Mouse (Mus musculus): ENCODE data around the gene Pkd2.

Pkd2 gene

DNA sequence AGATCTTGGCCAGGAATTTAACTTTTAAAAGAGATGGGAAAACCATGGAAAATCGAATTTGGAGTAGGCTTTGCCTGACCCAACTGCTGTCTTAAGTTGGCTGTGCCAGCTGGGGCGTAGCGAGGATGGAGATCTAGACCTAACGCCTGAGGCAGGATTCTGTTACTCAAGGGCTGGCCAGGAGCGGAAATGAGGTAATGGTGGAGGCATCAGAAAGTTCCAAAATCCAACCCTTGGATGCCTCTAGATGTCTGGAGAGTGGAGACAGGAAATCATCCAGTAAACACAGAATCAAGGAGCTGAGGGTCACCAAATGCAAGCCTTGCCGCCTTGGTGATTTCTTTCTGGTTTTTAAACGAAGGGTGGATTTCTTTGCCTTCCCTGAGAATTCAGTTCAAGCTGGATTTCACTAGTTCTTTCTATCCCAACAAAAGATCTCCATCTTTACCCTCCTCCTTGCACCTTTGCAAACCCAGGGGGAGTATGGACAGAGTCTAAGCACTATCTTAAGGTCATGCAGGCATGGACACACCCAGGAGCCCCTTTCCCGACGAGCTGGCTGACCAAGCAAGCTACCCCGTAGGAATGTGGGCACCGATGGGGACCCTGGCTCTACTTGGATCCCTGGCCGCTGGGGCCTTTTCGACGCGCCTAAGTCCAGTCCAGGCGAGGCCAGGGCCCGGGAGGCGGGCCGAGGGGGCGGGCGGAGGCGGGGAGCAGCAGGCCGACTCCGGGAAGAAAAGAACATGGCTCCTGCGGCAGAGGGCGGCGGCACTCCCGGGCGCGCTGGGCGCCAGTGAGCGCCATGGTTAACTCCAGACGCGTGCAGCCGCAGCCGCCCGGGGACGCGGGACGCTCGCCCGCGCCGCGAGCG lies at the start of gene Pkd2:
TSS of gene Pkd2 (plus strand) at position 619 of the 874 bp plus-strand sequence.
- 6% methylated on average over 46 of the region's 46 CpGs for WGBS

DNA sequence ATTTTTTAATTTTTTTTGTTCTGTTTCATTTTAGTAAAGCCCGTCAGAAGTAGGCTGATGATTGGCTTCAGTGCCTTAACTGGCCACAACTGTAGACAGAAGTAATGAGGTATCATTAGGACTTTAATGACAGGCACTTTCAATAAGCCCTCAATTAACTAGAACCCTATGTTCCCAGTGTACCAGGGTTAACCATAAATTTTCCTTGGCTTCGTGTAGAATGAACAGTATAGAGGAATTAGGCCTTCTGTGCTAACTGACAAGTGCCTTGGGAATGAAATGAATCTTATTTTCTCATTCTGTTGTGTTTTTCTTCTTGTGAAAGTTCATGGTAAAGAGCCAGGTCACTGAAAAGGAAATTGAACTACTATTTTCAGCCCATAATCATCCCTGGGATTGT lies 43.3 kb upstream of the Pkd2 start:
- 84% methylated on average over 2 of the region's 2 CpGs for WGBS

DNA sequence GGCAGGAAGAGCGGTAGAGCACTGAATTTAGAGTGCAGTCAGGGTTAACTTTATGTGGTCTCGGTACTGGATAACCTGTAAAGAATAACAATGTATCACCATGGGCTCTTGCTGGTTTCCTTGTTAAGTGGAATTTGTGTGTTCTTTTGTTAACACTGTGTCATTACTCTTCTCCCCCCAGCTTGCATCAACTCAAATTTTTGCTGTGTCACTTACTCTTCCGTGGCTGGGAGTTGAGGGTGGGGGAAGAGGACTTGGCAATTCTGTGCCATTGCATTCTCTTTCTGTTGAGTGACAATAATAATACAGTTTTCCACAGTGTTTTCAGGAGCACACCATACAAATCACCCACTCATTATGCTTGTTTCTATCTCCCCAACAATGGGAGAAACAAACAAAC lies 42.2 kb upstream of the Pkd2 start:
- 69% methylated on average over 3 of the region's 3 CpGs for WGBS

GRCm38 (mm10) chr5:104417721-104418120 lies 41.5 kb upstream of the Pkd2 start:
- 94% methylated on average over 1 of the region's 1 CpGs for WGBS

- WGBS = 79% methylated on average over 2 of the region's 2 CpGs
Measured at GRCm38 (mm10) chr5:104422039-104422438, 37.2 kb upstream of the Pkd2 start.

DNA sequence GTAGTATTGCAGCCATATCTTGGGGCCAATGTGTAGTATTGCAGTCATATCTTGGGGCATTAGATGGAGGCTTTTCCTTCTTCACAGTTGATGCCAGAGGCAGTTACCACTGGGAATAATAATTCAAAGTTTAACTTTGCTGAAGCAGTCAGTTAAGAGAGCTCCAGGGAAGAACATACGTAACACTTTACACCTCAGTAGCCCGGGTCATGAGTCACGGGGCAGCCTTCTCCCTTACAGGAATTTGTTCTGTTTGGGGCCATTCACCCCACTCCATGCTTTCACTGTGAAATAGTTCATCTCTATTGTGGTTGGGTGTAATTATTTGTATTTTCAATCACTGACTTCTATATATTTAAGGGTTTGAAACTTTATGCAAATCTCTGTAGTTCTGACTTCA lies 35.4 kb upstream of the Pkd2 start:
- 95% methylated on average over 3 of the region's 3 CpGs for WGBS

- WGBS = 63% methylated on average over 8 of the region's 8 CpGs
Measured at GRCm38 (mm10) chr5:104425949-104426348, 33.3 kb upstream of the Pkd2 start.

DNA sequence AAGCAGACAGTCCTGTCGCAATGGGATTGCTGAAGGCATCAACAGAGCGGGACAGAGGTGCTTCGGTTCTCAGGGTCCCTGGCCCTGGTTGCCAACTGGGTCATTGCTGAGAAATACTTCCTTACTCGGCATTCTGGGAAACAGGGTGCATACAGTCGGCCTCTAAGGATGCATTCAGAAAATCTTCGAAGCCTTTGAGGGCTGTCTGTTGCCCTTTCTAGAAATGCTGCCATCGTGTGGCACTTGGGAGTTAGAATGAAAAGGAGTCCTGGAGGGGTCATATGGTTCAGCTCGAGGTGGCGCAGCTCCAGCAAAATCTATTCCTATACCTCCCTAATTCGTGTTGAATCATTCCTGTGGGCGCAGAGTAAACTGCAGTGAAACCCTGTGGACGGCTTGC lies 26.4 kb upstream of the Pkd2 start:
- 37% methylated on average over 12 of the region's 12 CpGs for WGBS

DNA sequence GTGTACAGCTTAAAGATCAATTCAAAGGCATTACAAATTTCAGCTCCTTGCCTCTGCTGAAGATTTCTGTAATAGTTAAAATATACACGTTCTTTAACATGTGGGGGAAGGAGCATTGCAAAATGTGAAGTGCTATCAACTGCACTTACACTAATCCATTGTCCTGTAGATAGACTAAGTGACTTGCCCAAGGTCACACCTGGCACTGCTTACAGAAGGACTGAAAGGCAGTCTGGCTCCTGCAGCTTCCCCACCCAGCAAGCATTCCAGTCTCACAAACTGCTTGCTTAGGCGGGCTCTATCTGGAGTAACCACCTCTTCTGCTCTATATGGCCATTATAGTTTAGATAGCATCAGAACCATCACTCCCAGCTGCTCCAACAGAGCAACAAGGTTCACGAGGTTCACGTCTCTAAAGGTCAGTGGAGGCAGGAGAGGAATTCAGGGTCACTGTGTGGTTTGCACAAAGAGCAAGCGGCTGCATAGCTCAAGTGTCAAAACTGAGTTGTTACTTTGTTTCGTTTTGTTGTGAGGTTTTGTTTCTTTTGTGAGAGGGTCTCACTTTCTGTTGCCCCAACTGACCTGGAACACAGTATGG lies 25.2 kb upstream of the Pkd2 start:
- WGBS = 80% methylated on average over 6 of the region's 6 CpGs

DNA sequence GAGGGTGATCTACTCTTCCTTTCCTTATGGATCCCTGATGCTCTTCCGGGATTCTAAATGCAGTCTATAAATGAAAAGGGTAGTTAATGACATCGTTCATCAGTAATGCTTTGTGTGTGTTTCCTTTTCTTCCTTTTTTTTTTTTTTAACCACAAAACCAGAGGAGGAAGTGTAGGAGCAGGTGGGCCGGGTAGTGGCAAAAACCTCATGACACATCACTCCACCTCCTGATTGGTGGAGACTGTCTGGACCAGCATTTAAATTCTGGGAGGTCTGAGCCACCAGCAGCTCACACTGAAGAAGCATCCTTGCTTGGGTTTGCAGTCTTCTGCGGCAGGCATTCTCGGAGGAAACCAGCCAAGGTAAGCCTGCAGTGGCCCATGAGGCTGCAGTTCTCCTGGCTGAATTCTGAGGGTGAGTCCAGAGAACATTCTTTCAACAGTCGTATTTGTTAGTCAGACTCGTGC lies 24.4 kb upstream of the Pkd2 start, which contains the start of gene Spp1:
TSS of gene Spp1 (plus strand) at position 284 of the 467 bp plus-strand sequence.
- WGBS = 78% methylated on average over 7 of the region's 7 CpGs

DNA sequence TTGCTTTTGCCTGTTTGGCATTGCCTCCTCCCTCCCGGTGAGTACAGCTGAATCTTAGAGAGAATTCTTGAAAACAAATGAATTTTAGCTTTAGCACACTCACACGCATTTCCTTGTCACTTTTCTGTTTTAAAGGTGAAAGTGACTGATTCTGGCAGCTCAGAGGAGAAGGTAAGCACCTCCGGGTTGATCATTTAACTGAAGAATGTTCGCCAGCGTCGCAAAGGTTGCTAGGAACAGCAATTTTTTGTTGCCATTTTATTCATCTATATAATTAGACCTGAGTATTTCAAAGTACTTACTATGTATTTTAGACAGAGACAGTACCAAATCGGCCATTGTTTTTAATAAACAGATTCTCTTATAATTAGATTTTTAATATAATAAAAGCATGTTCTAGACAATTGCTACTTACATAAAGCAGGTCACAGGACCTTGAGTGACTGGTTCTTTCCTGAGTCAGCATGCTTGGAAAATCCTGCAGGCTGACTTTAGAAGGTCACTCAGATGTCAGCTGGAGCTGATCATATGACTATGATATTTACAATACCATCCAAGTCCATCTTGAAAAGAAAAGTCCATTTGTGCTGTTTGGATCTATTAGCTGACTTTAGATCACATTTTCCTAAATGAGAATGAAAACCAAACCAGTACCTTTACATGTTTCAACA lies 22.7 kb upstream of the Pkd2 start:
- WGBS = 84% methylated on average over 7 of the region's 7 CpGs

GRCm38 (mm10) chr5:104442396-104442795 lies 16.9 kb upstream of the Pkd2 start:
- 63% methylated on average over 6 of the region's 6 CpGs for WGBS

- 67% methylated on average over 1 of the region's 1 CpGs for WGBS
Measured at GRCm38 (mm10) chr5:104442850-104443249, 16.4 kb upstream of the Pkd2 start.

GRCm38 (mm10) chr5:104446156-104446555 lies 13.1 kb upstream of the Pkd2 start:
- 0% methylated on average over 3 of the region's 3 CpGs for WGBS

DNA sequence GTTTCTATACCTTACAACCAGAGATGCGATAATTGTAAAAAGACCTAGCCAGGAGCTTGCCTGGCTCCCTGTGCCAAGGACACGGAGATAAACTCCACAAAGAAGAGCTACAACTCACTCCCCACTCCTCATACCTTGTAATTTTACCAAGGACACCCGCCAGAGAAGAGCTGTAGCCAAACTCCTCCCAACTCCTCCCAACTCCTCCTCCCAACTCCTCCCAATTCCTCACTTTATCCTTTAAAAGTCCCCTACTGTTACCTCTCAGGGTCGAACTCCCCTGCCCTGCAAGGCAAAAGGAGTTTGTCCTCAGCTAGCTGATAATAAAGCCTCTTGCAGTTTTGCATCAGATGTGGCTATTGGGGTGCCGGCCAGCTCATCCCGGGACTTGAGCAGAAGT lies 10.9 kb upstream of the Pkd2 start:
- 61% methylated on average over 6 of the region's 6 CpGs for WGBS

DNA sequence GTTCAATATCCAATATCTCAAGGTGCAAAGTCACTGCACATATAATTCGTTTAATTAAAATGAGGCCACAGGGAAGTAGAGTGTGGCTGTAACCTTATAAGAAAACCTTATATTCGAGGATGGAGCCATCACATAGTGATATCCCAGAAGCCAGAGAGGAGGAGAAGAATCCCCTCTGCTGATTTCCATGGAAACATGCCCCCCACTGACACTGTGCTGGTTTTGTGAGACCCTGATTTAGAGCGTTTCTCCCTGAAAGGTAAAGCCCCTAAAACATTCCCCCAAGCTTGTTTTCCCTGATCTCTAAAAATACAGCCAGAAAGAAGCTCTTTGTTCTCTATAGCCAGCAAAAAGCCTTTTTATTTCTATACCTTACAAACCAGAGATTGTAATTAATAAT lies 9.8 kb upstream of the Pkd2 start:
- WGBS = 64% methylated on average over 3 of the region's 3 CpGs

DNA sequence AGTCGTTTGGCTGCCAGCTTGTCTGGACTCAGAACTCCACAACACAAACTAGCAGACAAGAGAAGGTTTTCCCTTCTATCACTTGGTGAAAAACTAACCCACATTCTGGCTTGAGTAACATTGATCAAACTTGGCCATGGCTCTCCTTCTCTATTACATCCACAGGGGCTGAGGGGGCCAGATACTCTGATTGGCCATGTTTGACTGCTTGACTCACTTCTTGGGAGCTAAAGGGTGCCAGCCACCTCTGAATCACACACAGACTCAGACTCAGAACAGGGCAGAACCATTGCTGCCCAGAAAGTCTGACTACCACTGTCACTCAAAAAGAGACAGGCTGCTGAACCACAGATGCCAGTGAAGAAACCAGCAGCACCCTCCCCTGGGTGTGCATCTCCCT lies 6.2 kb upstream of the Pkd2 start:
- WGBS = 31% methylated on average over 1 of the region's 1 CpGs

GRCm38 (mm10) chr5:104454564-104454963 lies 4.7 kb upstream of the Pkd2 start:
- 69% methylated on average over 6 of the region's 6 CpGs for WGBS

- WGBS = under 1% methylated on average over 82 of the region's 82 CpGs
Measured at GRCm38 (mm10) chr5:104459706-104460455, 631 bp downstream of the Pkd2 start.

DNA sequence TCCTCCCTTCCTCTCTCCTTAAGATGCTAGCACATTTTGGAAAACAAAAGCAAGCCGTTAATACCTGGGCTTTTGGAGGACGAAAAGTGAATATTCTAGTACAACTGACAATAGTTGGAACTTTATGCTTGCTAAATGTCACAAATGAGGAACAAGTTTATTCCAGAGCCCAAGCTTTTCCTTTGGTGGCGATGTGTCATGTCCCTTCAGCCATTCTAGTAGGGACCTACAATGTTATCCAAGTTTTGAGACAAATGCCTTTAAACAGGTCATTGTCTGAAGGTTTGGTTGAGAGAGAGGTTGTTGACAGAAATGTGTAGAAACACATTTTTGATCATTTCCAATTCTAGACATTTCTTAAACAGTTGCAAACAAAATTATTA lies 1.2 kb downstream of the Pkd2 start:
- 5% methylated on average over 3 of the region's 3 CpGs for WGBS

GRCm38 (mm10) chr5:104460856-104461255 lies 1.6 kb downstream of the Pkd2 start:
- 16% methylated on average over 7 of the region's 7 CpGs for WGBS

- WGBS = 83% methylated on average over 8 of the region's 8 CpGs
Measured at GRCm38 (mm10) chr5:104465279-104465678, 6.0 kb downstream of the Pkd2 start.

Measured in cerebral cortex, adult 2 months (tissue).